Mouse (Mus musculus) megakaryocyte, embryonic 14.5 days (primary cell): ENCODE measurements around the gene Hoxd4.

Source experiments
- FLI1 ChIP-seq: IDR thresholded peaks from 2 replicates; pipeline ENCODE4 v1.6.1; 2012; ENCODE audit warnings: low read length, inconsistent platforms, mixed read lengths
- GATA1 ChIP-seq: IDR thresholded peaks from 3 replicates; pipeline ENCODE4 v1.6.1; 2012; ENCODE audit warnings: mixed read lengths, low read length, inconsistent platforms, borderline replicate concordance

GRCm38 (mm10) chr2:74731055-74731454 lies 19.3 kb downstream of the Hoxd4 start:
- TF ChIP-seq GATA1 (no peak), FLI1 (no peak)
